Mouse (Mus musculus) neural tube, embryonic 10.5 days (tissue): ENCODE measurements around the gene Mgst1.
A peak's percentile ranks its signal among the peaks of the same experiment; 100 is the strongest.

Source experiments
- DNase-seq: peaks from one replicate; pipeline ENCODE4 v3.0.0-alpha.2; 2017; ENCODE audit warnings: low spot score; ENCODE audit errors: extremely low spot score

Gene Mgst1

DNA sequence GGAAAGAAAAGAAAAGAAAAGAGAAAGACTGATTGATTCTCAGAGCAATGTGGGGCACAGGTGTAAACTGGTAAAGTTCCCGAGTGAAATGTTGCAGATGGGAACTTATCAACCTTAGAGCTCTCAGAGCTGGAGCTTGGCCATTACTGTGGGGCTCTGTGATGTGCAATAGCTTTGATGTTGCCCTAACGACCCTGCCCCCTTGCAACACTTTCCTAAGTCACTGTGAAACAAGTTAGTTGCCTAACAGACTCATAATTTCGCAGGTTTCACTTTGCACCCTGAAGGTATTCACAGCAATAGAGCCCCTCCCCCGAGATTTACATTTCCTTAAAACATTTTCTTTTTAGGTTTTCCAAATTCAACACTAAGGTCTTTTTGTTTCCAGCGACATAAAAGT lies at the start of gene Mgst1:
TSS of gene Mgst1 (plus strand) at position 387 of the 400 bp plus-strand sequence.
- DNase-seq = no peak

- no peak for DNase-seq
These were observed 47.7 kb upstream of the Mgst1 start for GRCm38 (mm10) chr6:138092432-138092831.

DNA sequence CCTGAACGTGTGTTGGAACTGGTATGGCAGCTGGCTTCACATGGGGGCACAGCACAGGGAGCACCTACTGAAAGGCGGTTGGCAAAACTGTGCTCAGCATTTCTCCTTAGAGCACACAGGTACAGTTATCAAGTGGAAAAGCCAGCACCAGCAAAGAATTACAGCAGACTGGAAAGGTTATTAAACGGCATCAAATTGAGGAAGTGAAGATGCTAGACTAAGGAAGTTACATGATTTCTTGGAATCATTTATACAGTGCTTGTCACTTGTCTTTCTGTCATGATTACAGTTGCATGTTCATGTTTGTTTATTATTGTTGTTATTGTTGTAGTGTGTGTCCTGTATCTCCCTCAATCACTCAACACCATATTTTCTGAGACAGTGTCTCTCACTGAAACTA lies 45.1 kb upstream of the Mgst1 start:
- DNase-seq = no peak

DNA sequence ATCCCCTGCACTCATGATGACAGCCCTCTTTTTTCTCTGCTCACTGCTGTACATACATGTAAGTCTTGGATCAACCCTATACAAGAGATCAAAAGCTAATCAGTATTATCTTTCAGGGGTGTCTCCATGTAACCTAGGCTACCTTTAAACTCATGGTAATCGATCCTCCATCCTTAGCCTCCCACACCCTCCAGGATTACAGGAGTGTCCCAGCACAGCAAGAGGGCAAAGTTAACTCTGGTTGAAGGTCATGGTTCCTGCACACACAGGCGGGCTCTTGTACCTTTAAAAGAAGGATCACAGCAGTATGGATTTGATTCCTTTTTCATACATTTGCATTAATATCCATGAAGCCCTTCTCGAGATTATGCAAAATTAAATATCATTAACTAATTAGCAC lies 40.5 kb upstream of the Mgst1 start:
- no peak for DNase-seq

- no peak for DNase-seq
These were observed 38.3 kb upstream of the Mgst1 start for GRCm38 (mm10) chr6:138101843-138102242.

DNA sequence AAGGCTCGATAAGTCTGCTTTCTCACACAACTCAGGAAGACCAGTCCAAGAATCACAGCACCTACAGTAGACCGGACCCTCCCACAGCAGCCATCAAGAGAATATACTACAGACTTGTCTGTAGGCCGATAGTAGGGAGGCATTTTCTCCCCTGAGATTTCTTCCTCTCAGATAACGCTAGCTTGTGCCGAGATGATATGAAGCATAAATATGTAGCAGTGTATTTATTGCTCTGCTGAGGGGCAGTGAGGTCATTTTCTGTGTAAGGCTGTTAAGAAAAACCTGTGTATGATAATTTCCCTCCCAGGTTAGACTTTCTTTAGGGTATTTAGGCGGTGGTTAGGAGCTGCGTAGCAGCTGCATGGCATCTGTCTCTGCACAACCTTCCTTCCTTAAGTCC lies 37.2 kb upstream of the Mgst1 start:
- no peak for DNase-seq

- DNase-seq = no peak
These were observed 35.6 kb upstream of the Mgst1 start for GRCm38 (mm10) chr6:138104559-138104958.

DNA sequence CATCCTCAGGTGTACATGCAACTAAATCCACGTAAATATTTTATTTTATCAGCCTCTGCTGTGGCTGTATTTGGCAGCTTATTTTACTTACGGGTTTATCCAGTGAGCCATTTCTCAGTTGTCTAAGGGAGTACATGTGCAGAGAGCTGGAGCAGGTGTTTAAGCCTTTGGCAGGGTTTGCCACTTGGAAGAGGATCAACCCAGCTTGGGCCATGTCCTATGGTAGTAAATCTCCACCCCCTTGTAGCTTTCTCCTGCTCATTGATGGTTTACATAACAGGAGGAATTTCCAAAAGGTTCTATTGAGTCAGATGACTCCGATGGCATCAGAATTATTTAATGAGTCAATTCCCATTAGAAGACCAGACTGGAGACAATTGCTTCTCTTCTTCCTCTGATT lies 22.6 kb upstream of the Mgst1 start:
- no peak for DNase-seq

DNA sequence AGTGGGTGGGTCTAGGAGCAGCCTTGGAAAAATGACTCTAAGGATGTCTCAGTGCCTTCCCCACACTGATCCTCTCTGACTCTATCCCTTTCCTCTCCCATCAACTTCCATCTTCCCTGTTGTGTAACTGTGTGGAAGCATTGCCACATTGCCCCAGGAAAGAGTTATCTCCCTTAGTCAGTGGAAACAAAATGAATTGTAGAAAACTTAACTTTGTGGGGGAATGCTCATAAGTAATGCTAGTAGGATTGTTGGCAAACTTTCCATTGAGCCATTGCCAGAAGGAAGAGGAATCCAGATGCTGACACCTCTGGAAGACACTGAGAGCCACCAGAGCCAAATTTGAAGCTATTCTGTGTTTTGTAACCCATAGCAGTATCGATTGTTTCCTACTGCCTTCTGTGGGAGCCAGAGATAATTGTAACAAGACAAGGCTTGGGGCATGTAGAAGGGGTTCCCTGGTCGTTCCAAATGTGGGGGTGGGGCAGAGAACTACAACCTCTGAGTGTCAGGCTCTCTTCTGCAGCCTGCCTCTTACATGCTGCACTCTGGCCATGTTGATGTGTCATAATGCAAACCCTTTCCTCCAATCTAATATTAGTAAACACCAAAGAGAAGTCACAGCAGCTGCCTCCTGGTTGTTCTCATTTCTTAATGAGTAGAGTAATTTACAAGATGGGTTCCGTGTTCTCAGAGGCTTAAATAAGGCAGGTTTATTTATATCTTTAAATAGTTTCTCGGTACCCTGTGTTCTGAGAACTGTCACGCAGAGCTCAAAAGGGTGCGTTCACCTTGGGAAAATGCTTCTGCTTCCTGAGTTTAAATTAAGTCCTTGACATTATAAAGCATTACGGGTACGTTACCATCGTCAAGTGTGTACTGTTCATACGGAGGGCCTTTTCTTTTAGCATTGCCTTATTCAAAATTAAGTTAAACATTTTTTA lies 11.5 kb upstream of the Mgst1 start:
- no peak for DNase-seq

DNA sequence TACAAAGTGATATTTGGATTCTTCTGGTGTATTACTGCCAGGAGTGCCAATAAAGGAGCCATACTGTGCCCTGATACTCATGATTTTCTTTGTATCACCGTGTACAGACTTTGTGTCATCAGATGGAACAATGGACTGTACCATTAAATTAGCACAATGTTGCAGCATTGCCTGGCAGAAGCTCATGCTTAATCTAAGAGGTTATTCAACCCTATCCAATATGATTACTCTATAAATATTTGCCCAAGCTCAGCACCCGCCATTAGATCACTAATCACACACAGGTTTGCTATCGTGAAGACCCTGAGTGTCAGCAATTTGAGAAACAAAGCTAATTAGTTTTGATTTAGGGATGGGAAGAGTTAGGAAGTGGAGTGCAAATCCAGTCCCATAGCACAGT lies 9.6 kb upstream of the Mgst1 start:
- DNase-seq = no peak

DNA sequence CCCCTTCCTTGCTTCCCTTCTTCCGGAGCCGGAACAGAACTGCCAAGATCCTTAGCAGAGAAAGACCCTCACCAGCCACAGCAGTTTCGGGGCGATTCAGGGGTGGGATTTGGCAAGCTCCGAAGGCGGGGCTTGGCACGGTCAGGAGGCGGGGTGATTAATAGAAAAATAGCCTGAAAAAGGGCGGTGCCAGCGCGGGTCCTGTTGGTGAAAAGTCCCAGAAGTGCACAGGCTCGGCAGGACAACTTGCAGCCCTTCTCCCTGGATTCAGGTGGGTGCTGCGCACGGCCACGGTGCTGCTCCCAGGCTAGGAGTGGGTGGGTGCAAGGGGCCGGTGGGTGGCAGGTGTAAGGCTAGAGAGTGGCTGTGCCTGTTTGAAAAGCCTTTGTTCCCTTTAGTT lies 220 bp downstream of the Mgst1 start:
- peak; percentile 75 for DNase-seq

GRCm38 (mm10) chr6:138141111-138141592 lies 1.0 kb downstream of the Mgst1 start:
- no peak for DNase-seq

DNA sequence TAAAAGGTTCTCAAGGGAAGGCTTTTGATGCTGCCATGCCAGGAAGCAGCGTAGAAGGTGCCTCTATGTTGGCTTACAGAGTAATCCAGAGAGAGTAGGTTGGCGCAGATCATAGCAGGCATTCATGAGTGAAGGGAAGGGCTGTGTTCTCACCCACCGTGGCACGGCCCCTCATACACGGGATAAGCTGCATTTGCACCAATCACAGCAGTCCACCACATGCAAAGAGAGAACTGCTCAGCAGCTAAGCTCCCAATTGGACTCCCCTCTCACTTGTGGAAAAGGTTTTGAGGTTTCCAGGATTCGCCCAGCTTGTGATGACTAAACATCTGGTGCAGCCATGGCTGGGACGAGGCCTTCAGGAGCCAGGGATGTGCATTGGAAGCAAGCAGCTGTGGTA lies 2.5 kb downstream of the Mgst1 start:
- DNase-seq = no peak

DNA sequence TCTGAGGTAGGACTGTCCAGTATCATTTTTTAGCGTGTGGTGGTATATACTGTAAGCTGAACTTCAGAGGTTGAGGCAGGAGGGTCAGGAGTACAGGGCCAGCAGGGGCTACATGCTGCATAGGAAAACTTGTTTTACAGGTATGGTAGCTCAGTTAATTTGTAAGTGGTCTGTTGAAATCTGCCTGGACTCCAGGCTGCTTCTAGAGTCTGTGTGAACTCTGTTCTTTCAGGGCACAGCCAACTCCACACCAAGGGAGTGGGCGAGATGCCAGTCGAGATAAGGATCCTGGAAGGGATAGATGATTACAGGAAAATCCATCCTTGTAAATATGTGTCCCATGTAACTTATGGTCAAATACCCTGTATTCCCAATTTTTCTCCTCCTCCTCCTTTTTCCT lies 3.3 kb downstream of the Mgst1 start:
- no peak for DNase-seq

DNA sequence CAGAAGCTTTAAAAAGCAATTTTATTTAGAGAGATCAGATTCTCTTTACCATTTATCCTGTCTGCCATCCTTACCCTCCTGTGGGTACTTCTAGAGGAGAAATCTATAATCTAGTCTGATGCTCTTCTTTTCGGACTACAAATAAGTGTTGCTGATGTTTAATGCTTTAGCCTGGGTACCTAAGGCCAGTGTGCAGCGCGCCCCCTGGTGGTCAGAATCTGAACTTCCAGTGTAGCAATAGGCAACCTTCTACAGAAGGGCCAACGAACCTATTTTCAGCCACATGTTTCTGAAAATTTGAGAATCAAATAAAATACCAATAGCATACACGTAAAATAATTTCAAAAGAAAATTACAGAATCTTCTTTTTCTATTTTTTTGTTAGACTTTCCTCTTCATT lies 13.0 kb downstream of the Mgst1 start:
- peak; percentile 74 for DNase-seq

DNA sequence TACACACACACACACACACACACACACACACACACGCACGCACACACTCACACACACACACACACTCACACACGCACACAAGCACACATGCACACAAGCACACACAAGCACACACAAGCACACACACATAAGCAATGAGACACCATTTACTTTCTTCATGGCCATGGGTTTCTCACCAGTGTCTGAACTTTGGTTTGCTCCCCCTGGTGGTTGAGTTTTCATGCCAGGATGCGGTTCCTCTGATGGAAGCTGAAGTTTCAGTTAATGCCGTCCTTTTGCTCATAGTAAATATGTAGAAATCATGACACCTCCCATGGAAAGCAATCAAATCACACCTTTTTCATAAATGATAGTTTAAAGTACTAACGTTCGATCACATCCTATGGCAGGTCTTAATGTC lies 23.8 kb downstream of the Mgst1 start:
- DNase-seq = no peak

GRCm38 (mm10) chr6:138171480-138172224 lies 31.5 kb downstream of the Mgst1 start:
- peak; percentile 16 for DNase-seq
